Mouse (Mus musculus): ENCODE measurements at regions not wholly inside any gene's neighbourhood (a gene's known extent, or its start where the extent isn't known, plus 50 kb on each side); places are given as distances from the start of the nearest gene placed in this dataset.

GRCm38 (mm10) chr11:71912626-71913025 is 124.7 kb downstream of the Aipl1 start:
- no peak overlapping the region for H3K4me3 ChIP-seq (ENCODE audit: control insufficient read depth, insufficient read depth, low read length)
- WGBS: 92% methylated on average over 5 of the region's 5 CpGs
- no peak overlapping the region for H3K27ac ChIP-seq (ENCODE audit: control insufficient read depth, insufficient read depth, low read length)
- no peaks in the 10 kb centered on the region for H3K4me1 ChIP-seq (replicated peaks; ENCODE audit: control insufficient read depth, insufficient read depth, low read length)
- H3K36me3 ChIP-seq (ENCODE audit: control insufficient read depth, insufficient read depth, low read length): no peaks in the 10 kb centered on the region
- no peak for TF ChIP-seq CTCF (IDR thresholded peaks at IDR 0.05; ENCODE audit: borderline replicate concordance, control insufficient read depth, extremely low read depth, insufficient read depth, low read length, poor library complexity)
- TF ChIP-seq POLR2A (IDR thresholded peaks at IDR 0.05; ENCODE audit: control insufficient read depth, extremely low read depth, insufficient read depth, low read length, poor library complexity): no peak
- no peaks in the 10 kb centered on the region for H3K27me3 ChIP-seq (ENCODE audit: control insufficient read depth, insufficient read depth, low read length)
- no peak for DNase-seq

DNA sequence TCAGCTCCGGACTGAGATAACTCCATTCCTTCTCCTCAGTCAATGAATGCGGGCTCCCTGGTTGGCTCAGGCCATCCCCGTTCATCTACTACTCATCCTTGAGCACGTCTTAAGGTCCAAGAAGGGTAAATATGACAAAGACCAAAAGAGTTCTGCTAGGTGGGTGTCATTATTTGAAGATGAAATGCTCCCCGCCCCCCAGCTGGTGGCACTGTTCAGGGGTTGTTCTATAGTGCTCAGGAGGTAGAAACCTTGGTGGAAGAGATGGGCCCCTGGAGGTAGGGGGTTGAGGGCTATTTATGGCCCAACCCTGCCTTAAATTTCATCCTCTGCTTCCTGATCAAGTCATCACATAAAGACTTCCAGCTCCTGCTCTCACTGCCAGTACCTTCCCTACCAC is 126.0 kb downstream of the Aipl1 start:
- no peaks in the 10 kb centered on the region for H3K4me1 ChIP-seq (replicated peaks; ENCODE audit: control insufficient read depth, insufficient read depth, low read length)
- TF ChIP-seq POLR2A (IDR thresholded peaks at IDR 0.05; ENCODE audit: control insufficient read depth, extremely low read depth, insufficient read depth, low read length, poor library complexity) (no peak), CTCF (IDR thresholded peaks at IDR 0.05; ENCODE audit: borderline replicate concordance, control insufficient read depth, extremely low read depth, insufficient read depth, low read length, poor library complexity) (no peak)
- no peak overlapping the region for H3K4me3 ChIP-seq (ENCODE audit: control insufficient read depth, insufficient read depth, low read length)
- DNase-seq: no peak
- no peaks in the 10 kb centered on the region for H3K36me3 ChIP-seq (ENCODE audit: control insufficient read depth, insufficient read depth, low read length)
- 90% methylated on average over 5 of the region's 5 CpGs for WGBS
- no peak overlapping the region for H3K27ac ChIP-seq (ENCODE audit: control insufficient read depth, insufficient read depth, low read length)
- H3K27me3 ChIP-seq (ENCODE audit: control insufficient read depth, insufficient read depth, low read length): no peaks in the 10 kb centered on the region

- H3K36me3 ChIP-seq (ENCODE audit: control insufficient read depth, insufficient read depth, low read length): no peaks in the 10 kb centered on the region
- H3K4me1 ChIP-seq (replicated peaks; ENCODE audit: control insufficient read depth, insufficient read depth, low read length): no peaks in the 10 kb centered on the region
- no peak overlapping the region for H3K27ac ChIP-seq (ENCODE audit: control insufficient read depth, insufficient read depth, low read length)
- H3K27me3 ChIP-seq (ENCODE audit: control insufficient read depth, insufficient read depth, low read length): no peaks in the 10 kb centered on the region
- H3K4me3 ChIP-seq (ENCODE audit: control insufficient read depth, insufficient read depth, low read length): no peak overlapping the region
- no peak for TF ChIP-seq CTCF (IDR thresholded peaks at IDR 0.05; ENCODE audit: borderline replicate concordance, control insufficient read depth, extremely low read depth, insufficient read depth, low read length, poor library complexity)
- TF ChIP-seq POLR2A (IDR thresholded peaks at IDR 0.05; ENCODE audit: control insufficient read depth, extremely low read depth, insufficient read depth, low read length, poor library complexity): no peak
- WGBS: 47% methylated on average over 7 of the region's 7 CpGs
- DNase-seq: no peak
Measured at GRCm38 (mm10) chr11:71908616-71909015, 128.7 kb downstream of the Aipl1 start.

DNA sequence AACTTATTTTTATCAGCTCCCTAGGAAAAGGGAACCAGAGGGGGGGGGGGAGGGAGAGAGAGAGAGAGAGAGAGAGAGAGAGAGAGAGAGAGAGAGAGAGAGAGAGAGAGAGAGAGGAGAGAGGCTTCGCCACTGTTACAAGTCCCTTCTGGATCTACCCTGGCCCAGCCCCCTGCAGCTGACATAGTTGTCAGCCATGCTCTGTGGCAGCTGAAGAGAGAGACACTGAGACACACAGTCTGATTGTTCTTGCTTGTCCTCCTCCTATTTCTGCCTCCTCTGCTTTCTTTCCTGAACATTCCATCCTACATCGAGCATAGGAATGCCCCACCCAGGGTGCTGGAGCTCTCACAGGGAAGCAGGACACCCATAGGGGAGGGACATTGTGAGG is 134.3 kb downstream of the Aipl1 start:
- 63% methylated on average over 2 of the region's 2 CpGs for WGBS

DNA sequence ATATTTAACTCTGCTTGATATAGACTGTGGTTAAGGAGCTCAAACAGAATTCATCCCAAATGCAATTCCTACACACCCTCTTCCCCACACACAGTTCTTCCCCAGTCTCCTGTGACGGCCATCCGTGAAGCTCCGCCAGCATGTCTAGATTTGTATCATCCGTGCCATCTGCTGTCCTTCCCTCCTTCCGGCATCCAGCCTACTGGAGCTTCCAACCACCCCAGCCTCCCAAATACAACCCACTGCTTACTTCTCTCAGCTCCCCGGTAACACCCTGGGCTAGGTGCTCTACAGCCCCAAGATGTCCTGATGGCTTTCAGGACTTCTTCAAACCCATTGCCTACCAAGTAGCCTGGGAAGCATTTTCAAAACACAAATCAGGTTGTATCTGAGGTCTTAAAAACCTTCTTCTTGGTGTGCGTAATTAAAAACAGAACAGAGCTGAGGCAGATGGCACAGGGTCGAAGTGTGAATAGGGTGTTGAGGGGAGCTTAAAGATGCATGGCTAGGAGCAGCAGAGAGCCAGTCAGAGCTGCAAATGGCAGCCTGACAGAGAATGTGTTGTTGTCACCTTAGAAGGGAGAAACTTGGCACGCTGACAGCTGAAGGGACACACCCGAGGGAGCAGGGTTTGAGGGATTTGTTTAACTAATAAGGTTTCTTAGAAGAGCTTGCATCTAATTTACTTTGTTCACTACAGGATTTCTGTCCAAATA is 134.8 kb downstream of the Aipl1 start:
- H3K27me3 ChIP-seq (ENCODE audit: control insufficient read depth, insufficient read depth, low read length): no peaks in the 10 kb centered on the region
- H3K36me3 ChIP-seq (ENCODE audit: control insufficient read depth, insufficient read depth, low read length): no peaks in the 10 kb centered on the region
- WGBS: 71% methylated on average over 10 of the region's 10 CpGs
- H3K27ac ChIP-seq (ENCODE audit: control insufficient read depth, insufficient read depth, low read length): no peak overlapping the region
- H3K4me3 ChIP-seq (ENCODE audit: control insufficient read depth, insufficient read depth, low read length): no peak overlapping the region
- H3K4me1 ChIP-seq (replicated peaks; ENCODE audit: control insufficient read depth, insufficient read depth, low read length): no peaks in the 10 kb centered on the region
- no peak for DNase-seq
- TF ChIP-seq CTCF (IDR thresholded peaks at IDR 0.05; ENCODE audit: borderline replicate concordance, control insufficient read depth, extremely low read depth, insufficient read depth, low read length, poor library complexity): no peak
- no peak for TF ChIP-seq POLR2A (IDR thresholded peaks at IDR 0.05; ENCODE audit: control insufficient read depth, extremely low read depth, insufficient read depth, low read length, poor library complexity)

More for the DNA sequence above, 134.3 kb downstream of the Aipl1 start:
- DNase-seq: no peak
- Histone ChIP-seq H3K36me3 (ENCODE audit: control insufficient read depth, insufficient read depth, low read length) (no peaks in the 10 kb centered on the region), H3K27me3 (ENCODE audit: control insufficient read depth, insufficient read depth, low read length) (no peaks in the 10 kb centered on the region), H3K4me3 (ENCODE audit: control insufficient read depth, insufficient read depth, low read length) (no peak overlapping the region), H3K4me1 (replicated peaks; ENCODE audit: control insufficient read depth, insufficient read depth, low read length) (no peaks in the 10 kb centered on the region), H3K27ac (ENCODE audit: control insufficient read depth, insufficient read depth, low read length) (no peak overlapping the region)
- TF ChIP-seq POLR2A (IDR thresholded peaks at IDR 0.05; ENCODE audit: control insufficient read depth, extremely low read depth, insufficient read depth, low read length, poor library complexity): no peak
- no peak for TF ChIP-seq CTCF (IDR thresholded peaks at IDR 0.05; ENCODE audit: borderline replicate concordance, control insufficient read depth, extremely low read depth, insufficient read depth, low read length, poor library complexity)

- Histone ChIP-seq H3K27ac (ENCODE audit: control insufficient read depth, insufficient read depth, low read length) (no peak overlapping the region), H3K36me3 (ENCODE audit: control insufficient read depth, insufficient read depth, low read length) (no peaks in the 10 kb centered on the region), H3K4me3 (ENCODE audit: control insufficient read depth, insufficient read depth, low read length) (no peak overlapping the region), H3K27me3 (ENCODE audit: control insufficient read depth, insufficient read depth, low read length) (no peaks in the 10 kb centered on the region), H3K4me1 (replicated peaks; ENCODE audit: control insufficient read depth, insufficient read depth, low read length) (no peaks in the 10 kb centered on the region)
- no peak for DNase-seq
- TF ChIP-seq CTCF (IDR thresholded peaks at IDR 0.05; ENCODE audit: borderline replicate concordance, control insufficient read depth, extremely low read depth, insufficient read depth, low read length, poor library complexity) (no peak), POLR2A (IDR thresholded peaks at IDR 0.05; ENCODE audit: control insufficient read depth, extremely low read depth, insufficient read depth, low read length, poor library complexity) (no peak)
Measured at GRCm38 (mm10) chr11:71900816-71901215, 136.5 kb downstream of the Aipl1 start.

DNA sequence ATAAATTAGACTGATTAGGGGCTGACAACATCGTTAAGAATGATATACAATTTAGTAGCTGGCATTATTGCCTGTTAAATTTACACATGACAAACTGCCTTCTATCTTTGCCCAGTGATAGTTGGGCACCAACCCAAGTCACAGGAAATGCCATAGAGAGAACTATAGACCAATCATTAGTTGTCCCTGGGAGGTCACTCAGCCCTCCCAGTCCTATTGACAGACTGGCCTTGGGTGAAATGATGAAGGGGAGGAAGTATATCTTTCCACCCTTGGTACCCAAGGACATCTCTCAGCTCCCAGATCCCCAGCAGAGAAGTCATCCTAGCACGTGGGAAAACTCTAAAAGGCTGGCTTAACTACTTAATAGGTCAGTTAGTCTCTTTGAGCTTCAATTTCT is 139.8 kb downstream of the Aipl1 start:
- Histone ChIP-seq H3K27ac (ENCODE audit: control insufficient read depth, insufficient read depth, low read length) (no peak overlapping the region), H3K4me1 (replicated peaks; ENCODE audit: control insufficient read depth, insufficient read depth, low read length) (no peaks in the 10 kb centered on the region), H3K27me3 (ENCODE audit: control insufficient read depth, insufficient read depth, low read length) (no peaks in the 10 kb centered on the region), H3K4me3 (ENCODE audit: control insufficient read depth, insufficient read depth, low read length) (no peak overlapping the region), H3K36me3 (ENCODE audit: control insufficient read depth, insufficient read depth, low read length) (no peaks in the 10 kb centered on the region)
- TF ChIP-seq POLR2A (IDR thresholded peaks at IDR 0.05; ENCODE audit: control insufficient read depth, extremely low read depth, insufficient read depth, low read length, poor library complexity): no peak
- no peak for DNase-seq
- WGBS: 62% methylated on average over 2 of the region's 2 CpGs

Measured in thymus, adult 2 months (tissue).